Mouse (Mus musculus): ENCODE data around the gene A630095N17Rik.

A630095N17Rik gene

GRCm38 (mm10) chr1:75243411-75243810, 11.5 kb upstream of the A630095N17Rik start:
- DNase-seq (ENCODE audit: low read depth, low spot score), result no peak

- DNase-seq (ENCODE audit: low read depth, low spot score), result no peak
Observed at GRCm38 (mm10) chr1:75239591-75239990, 7.7 kb upstream of the A630095N17Rik start.

- peak; percentile 89 for DNase-seq (ENCODE audit: low read depth, low spot score)
Observed at GRCm38 (mm10) chr1:75236117-75237050, 4.5 kb upstream of the A630095N17Rik start, which contains the start of gene Dnajb2. Gene Dnajb2, plus strand, starts transcription at chr1:75236406.

GRCm38 (mm10) chr1:75234606-75235005, 2.7 kb upstream of the A630095N17Rik start:
- DNase-seq (ENCODE audit: low read depth, low spot score), result peak; percentile 83

- DNase-seq (ENCODE audit: low read depth, low spot score), result peak; percentile 33
Observed at GRCm38 (mm10) chr1:75232489-75232888, 587 bp upstream of the A630095N17Rik start.

- DNase-seq (ENCODE audit: low read depth, low spot score), result no peak
Observed at GRCm38 (mm10) chr1:75231224-75231623, 678 bp downstream of the A630095N17Rik start.

- DNase-seq (ENCODE audit: low read depth, low spot score), result no peak
Observed at GRCm38 (mm10) chr1:75230335-75230994, 1.4 kb downstream of the A630095N17Rik start.

- no peak for DNase-seq (ENCODE audit: low read depth, low spot score)
Observed at GRCm38 (mm10) chr1:75229158-75229557, 2.7 kb downstream of the A630095N17Rik start.

- DNase-seq (ENCODE audit: low read depth, low spot score), result no peak
Observed at GRCm38 (mm10) chr1:75227653-75228052, 4.2 kb downstream of the A630095N17Rik start.

- DNase-seq (ENCODE audit: low read depth, low spot score), result no peak
Observed at GRCm38 (mm10) chr1:75226138-75226537, 5.8 kb downstream of the A630095N17Rik start.

- DNase-seq (ENCODE audit: low read depth, low spot score), result no peak
Observed at GRCm38 (mm10) chr1:75225473-75225872, 6.4 kb downstream of the A630095N17Rik start.

- peak; percentile 47 for DNase-seq (ENCODE audit: low read depth, low spot score)
Observed at GRCm38 (mm10) chr1:75223532-75223931, 8.4 kb downstream of the A630095N17Rik start.

GRCm38 (mm10) chr1:75222926-75223325, 9.0 kb downstream of the A630095N17Rik start:
- DNase-seq (ENCODE audit: low read depth, low spot score), result no peak

- DNase-seq (ENCODE audit: low read depth, low spot score), result no peak
Observed at GRCm38 (mm10) chr1:75221538-75221937, 10.4 kb downstream of the A630095N17Rik start.

- DNase-seq (ENCODE audit: low read depth, low spot score), result no peak
Observed at GRCm38 (mm10) chr1:75219531-75219930, 12.4 kb downstream of the A630095N17Rik start, which contains the start of gene Tuba4a. Gene Tuba4a, minus strand, starts transcription at chr1:75219865.

- peak; percentile 96 for DNase-seq (ENCODE audit: low read depth, low spot score)
Observed at GRCm38 (mm10) chr1:75219078-75219477, 12.8 kb downstream of the A630095N17Rik start.

- peak; percentile 86 for DNase-seq (ENCODE audit: low read depth, low spot score)
Observed at GRCm38 (mm10) chr1:75218227-75219001, 13.5 kb downstream of the A630095N17Rik start.

- DNase-seq (ENCODE audit: low read depth, low spot score), result no peak
Observed at GRCm38 (mm10) chr1:75217893-75218226, 14.0 kb downstream of the A630095N17Rik start.

GRCm38 (mm10) chr1:75216797-75217585, 14.9 kb downstream of the A630095N17Rik start:
- DNase-seq (ENCODE audit: low read depth, low spot score), result peak; percentile 12

GRCm38 (mm10) chr1:75215785-75216184, 16.1 kb downstream of the A630095N17Rik start:
- no peak for DNase-seq (ENCODE audit: low read depth, low spot score)

- no peak for DNase-seq (ENCODE audit: low read depth, low spot score)
Observed at GRCm38 (mm10) chr1:75214886-75215285, 17.0 kb downstream of the A630095N17Rik start.

Measured in A20 (cell line).